Mouse (Mus musculus) kidney, adult 8-10 months (tissue): ENCODE measurements at regions not wholly inside any gene's neighbourhood (a gene's known extent, or its start where the extent isn't known, plus 50 kb on each side); places are given as distances from the start of the nearest gene placed in this dataset.

Experiments
- DNase-seq, 2 experiments: peaks; one replicate each; pipeline ENCODE4 v3.0.0; 2022

- DNase-seq, result peak; percentile 33 to 55
Measured at GRCm38 (mm10) chrX:120044646-120045045, 117.7 kb downstream of the Pabpc5 start.

- DNase-seq, result peak; percentile 13 to 14
Measured at GRCm38 (mm10) chrX:120050604-120051003, 123.6 kb downstream of the Pabpc5 start.
